Mouse (Mus musculus) liver, adult 2 months (tissue): ENCODE results near the gene Map2k4.

Experiments
- CTCF ChIP-seq: fragments of 200-500 bp; IDR thresholded peaks from 2 replicates; pipeline ENCODE4 v1.5.1; 2011; ENCODE audit warnings: low read depth, low read length, control low read depth
- POLR2A ChIP-seq: fragments of 200-500 bp; IDR thresholded peaks from 2 replicates; pipeline ENCODE4 v1.6.1; 2011; ENCODE audit warnings: low read length, control low read depth; ENCODE audit not compliant: insufficient read depth; ENCODE audit errors: extremely low read depth

- TF ChIP-seq CTCF (no peak), POLR2A (no peak)
Observed at GRCm38 (mm10) chr11:65734656-65735055, 53.4 kb downstream of the Map2k4 start.
